Mouse (Mus musculus) cerebellum, adult 2 months (tissue): Measurements from ENCODE around the gene Sorcs2. TPM values are rescaled to one million over a fixed set of nuclear protein-coding genes. Genes with fewer than 3 reads are reported as not detected.

Source experiments
- DNase-seq, 2 experiments: peaks; one replicate each; pipeline ENCODE4 v3.0.0; 2021
- H3K27ac ChIP-seq: fragments of 200-500 bp; 2 replicates; pipeline ENCODE4 v1.5.1; 2012; ENCODE audit warnings: low read length, control low read depth, inconsistent platforms; ENCODE audit not compliant: insufficient read depth
- H3K27me3 ChIP-seq: fragments of 200-500 bp; 2 replicates; pipeline ENCODE4 v1.6.1; 2012; ENCODE audit warnings: inconsistent platforms, mild to moderate bottlenecking, low read length, moderate library complexity; ENCODE audit not compliant: control insufficient read depth, insufficient read depth
- H3K4me1 ChIP-seq: fragments of 200-500 bp; 2 replicates; pipeline ENCODE4 v1.6.1; 2011; ENCODE audit warnings: low read length; ENCODE audit not compliant: control insufficient read depth, insufficient read depth
- H3K4me3 ChIP-seq: fragments of 200-500 bp; replicated peaks from 2 replicates; pipeline ENCODE3; 2011; ENCODE audit warnings: mild to moderate bottlenecking, low read depth, low read length, control low read depth; ENCODE audit not compliant: insufficient read depth
- CTCF ChIP-seq: fragments of 200-500 bp; IDR thresholded peaks from 2 replicates; pipeline ENCODE4 v1.5.1; 2011; ENCODE audit warnings: low read depth, mild to moderate bottlenecking, control low read depth, low read length, moderate library complexity, borderline replicate concordance; ENCODE audit not compliant: insufficient read depth
- POLR2A ChIP-seq: fragments of 200-500 bp; IDR thresholded peaks from 2 replicates; pipeline ENCODE4 v1.6.1; 2011; ENCODE audit warnings: low read length, control low read depth, borderline replicate concordance; ENCODE audit not compliant: insufficient read depth
- WGBS: fragments of 180-500 bp; shearing (Covaris S2); methylation state at CpG from one replicate; pipeline ENCODE4 v1.1.7; 2018; 5-methylcytosine and 5-hydroxymethylcytosine counted together
- polyA plus RNA-seq: library from polyadenylated mRNA; depleted of rRNA; stranded (reverse); fragments of >200 nt; gene quantifications from 2 replicates; pipeline ENCODE4 v1.2.3, GENCODE M21; 2012

Gene Sorcs2
- polyA plus RNA-seq, 1 experiment = 8.7 TPM

- TF ChIP-seq POLR2A (no peak), CTCF (no peak)
- 95% methylated on average over 10 of the region's 10 CpGs for WGBS
Observed at GRCm38 (mm10) chr5:36122987-36123386, 275.0 kb downstream of the Sorcs2 start.

GRCm38 (mm10) chr5:36120931-36121341 is 277.0 kb downstream of the Sorcs2 start:
- no peak overlapping the region for H3K27ac ChIP-seq
- 38% methylated on average over 3 of the region's 3 CpGs for WGBS
- TF ChIP-seq POLR2A = no peak
- TF ChIP-seq CTCF = no peak

More at GRCm38 (mm10) chr5:36122987-36123386, 275.0 kb downstream of the Sorcs2 start:
- H3K4me3 ChIP-seq = no peak overlapping the region
- H3K27me3 ChIP-seq = no peaks in the 10 kb centered on the region
- DNase-seq = no peak
- H3K27ac ChIP-seq = no peak overlapping the region
- H3K4me1 ChIP-seq = no peaks in the 10 kb centered on the region

GRCm38 (mm10) chr5:36118061-36118460 is 279.9 kb downstream of the Sorcs2 start:
- DNase-seq = no peak
- TF ChIP-seq POLR2A (no peak), CTCF (no peak)
- H3K4me3 ChIP-seq = no peak overlapping the region
- H3K27ac ChIP-seq = no peak overlapping the region
- no peaks in the 10 kb centered on the region for H3K4me1 ChIP-seq
- 49% methylated on average over 5 of the region's 5 CpGs for WGBS
- H3K27me3 ChIP-seq = no peaks in the 10 kb centered on the region

More at GRCm38 (mm10) chr5:36120931-36121341, 277.0 kb downstream of the Sorcs2 start:
- H3K4me1 ChIP-seq = no peaks in the 10 kb centered on the region
- H3K27me3 ChIP-seq = no peaks in the 10 kb centered on the region
- DNase-seq = no peak
- H3K4me3 ChIP-seq = no peak overlapping the region

DNA sequence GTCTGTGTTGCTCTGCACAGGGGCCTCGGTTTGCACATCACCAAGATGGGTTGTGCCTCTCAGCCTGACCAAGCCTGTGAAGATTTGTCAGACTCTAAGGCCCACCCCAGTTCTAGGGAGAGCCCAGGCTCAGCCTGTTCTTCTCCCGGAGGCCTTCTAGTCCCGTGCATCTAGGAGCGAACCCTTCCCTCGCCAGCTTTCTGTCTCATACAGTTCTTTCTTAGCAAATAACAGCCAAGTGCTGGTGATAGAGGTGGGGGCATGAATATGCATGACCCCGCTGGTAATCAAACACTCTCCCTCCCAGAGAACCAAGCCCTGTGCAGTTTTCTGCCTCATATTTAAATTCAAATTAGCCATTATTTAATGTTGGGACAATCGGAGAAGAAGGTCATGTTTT is 282.4 kb downstream of the Sorcs2 start:
- DNase-seq = no peak
- no peaks in the 10 kb centered on the region for H3K4me1 ChIP-seq
- TF ChIP-seq POLR2A (no peak), CTCF (no peak)
- WGBS = 52% methylated on average over 7 of the region's 7 CpGs
- no peaks in the 10 kb centered on the region for H3K27me3 ChIP-seq
- no peak overlapping the region for H3K4me3 ChIP-seq
- no peak overlapping the region for H3K27ac ChIP-seq

GRCm38 (mm10) chr5:36113696-36114095 is 284.2 kb downstream of the Sorcs2 start:
- H3K27ac ChIP-seq = no peak overlapping the region
- no peaks in the 10 kb centered on the region for H3K27me3 ChIP-seq
- H3K4me1 ChIP-seq = no peaks in the 10 kb centered on the region
- WGBS = 97% methylated on average over 2 of the region's 2 CpGs
- no peak for TF ChIP-seq POLR2A
- TF ChIP-seq CTCF = no peak
- DNase-seq = no peak
- no peak overlapping the region for H3K4me3 ChIP-seq

- no peak for TF ChIP-seq CTCF
- no peak for TF ChIP-seq POLR2A
- WGBS = 92% methylated on average over 6 of the region's 6 CpGs
- Histone ChIP-seq H3K27ac (no peak overlapping the region), H3K4me1 (no peaks in the 10 kb centered on the region), H3K27me3 (no peaks in the 10 kb centered on the region), H3K4me3 (no peak overlapping the region)
- no peak for DNase-seq
Observed at GRCm38 (mm10) chr5:36112696-36113095, 285.2 kb downstream of the Sorcs2 start.

DNA sequence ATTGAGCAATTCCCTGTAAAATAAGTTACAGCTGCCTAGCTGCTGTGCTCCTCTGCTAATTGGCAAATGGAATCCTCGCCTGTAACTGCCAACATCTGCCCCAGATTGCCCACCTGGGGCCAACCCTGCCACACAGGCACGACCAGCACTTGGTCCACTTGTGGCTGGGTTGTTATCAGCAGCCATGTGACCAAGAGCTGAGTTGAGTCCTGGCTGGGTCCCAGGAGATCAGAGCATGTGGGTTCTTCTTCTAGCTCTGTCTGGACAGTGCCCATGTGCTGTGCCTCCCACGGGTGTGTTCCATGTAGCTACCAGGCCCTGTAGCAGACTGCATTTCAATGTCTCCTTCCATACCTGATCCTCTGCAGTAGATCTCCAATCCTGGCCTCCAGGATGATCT is 286.4 kb downstream of the Sorcs2 start:
- no peak for DNase-seq
- Histone ChIP-seq H3K4me1 (no peaks in the 10 kb centered on the region), H3K27ac (no peak overlapping the region), H3K4me3 (no peak overlapping the region), H3K27me3 (no peaks in the 10 kb centered on the region)
- TF ChIP-seq CTCF (no peak), POLR2A (no peak)
- WGBS = 51% methylated on average over 3 of the region's 3 CpGs

DNA sequence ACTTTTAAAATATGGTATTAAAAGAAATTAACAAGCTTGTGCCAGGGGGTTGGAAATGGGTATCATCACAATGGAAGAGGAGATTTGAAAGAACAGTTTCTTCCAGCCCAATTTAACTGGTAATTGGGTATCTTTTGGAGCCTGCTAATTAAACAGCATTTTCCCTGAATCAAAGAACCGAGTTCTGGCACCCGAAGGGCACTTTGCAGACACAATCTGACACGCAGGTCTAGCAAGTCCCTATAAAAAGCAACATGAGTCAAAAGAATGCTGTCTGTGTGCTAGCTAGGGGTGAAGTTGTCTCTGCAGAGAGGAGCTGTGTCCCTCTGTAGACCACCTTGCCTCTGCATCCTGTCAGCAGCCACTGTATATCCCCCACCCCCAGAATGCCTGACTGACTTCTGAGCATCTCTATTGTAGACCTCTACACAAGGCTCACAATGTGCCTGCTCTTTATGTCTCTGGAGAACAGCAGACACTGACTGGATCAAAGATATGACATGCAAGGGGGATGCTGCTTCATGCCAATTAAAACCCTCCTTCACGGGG is 289.5 kb downstream of the Sorcs2 start:
- TF ChIP-seq POLR2A = no peak
- TF ChIP-seq CTCF = no peak
- Histone ChIP-seq H3K4me1 (no peaks in the 10 kb centered on the region), H3K4me3 (no peak overlapping the region), H3K27me3 (no peaks in the 10 kb centered on the region), H3K27ac (no peak overlapping the region)
- 67% methylated on average over 4 of the region's 4 CpGs for WGBS
- DNase-seq = no peak

DNA sequence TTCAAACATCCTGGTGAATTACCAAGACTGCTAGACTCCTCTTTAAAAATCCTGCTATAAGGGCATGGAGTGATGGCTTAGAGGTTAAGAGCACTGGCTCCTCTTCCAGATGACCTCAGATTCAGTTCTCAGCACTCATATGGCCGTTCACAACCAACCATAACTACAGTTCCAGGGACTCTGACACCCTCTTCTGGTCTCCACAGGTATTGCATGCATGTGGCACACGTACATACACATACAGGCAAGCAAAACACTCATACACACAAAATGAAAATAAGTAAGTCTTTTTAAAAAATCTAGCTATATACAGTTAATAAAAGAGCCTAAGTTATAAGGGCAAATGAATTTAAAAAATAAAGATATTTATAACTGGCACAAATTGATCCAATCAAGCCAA is 294.5 kb downstream of the Sorcs2 start:
- DNase-seq = no peak
- Histone ChIP-seq H3K27ac (no peak overlapping the region), H3K4me1 (no peaks in the 10 kb centered on the region), H3K27me3 (no peaks in the 10 kb centered on the region), H3K4me3 (no peak overlapping the region)
- WGBS = 86% methylated on average over 2 of the region's 2 CpGs
- no peak for TF ChIP-seq POLR2A
- no peak for TF ChIP-seq CTCF
